Mouse (Mus musculus): ENCODE measurements at regions not wholly inside any gene's neighbourhood (a gene's known extent, or its start where the extent isn't known, plus 50 kb on each side); places are given as distances from the start of the nearest gene placed in this dataset.

GRCm38 (mm10) chr1:169367772-169368501 lies 163.3 kb downstream of the Nuf2 start:
- no peak for TF ChIP-seq CTCF (IDR thresholded peaks at IDR 0.05 in 2 of 3, conservative IDR thresholded peaks at IDR 0.05 in 1 of 3; ENCODE audit: control insufficient read depth in 1 of 3, insufficient read depth in 1 of 3, low read depth in 2 of 3, low read length in 3 of 3, poor library complexity in 1 of 3, severe bottlenecking in 1 of 3)
- TF ChIP-seq GATA1 (IDR thresholded peaks at IDR 0.05; ENCODE audit: low read depth, low read length): no peak
- no peak for TF ChIP-seq MEF2A (IDR thresholded peaks at IDR 0.05; ENCODE audit: extremely low read depth, insufficient replicate concordance, low read depth, low read length, poor library complexity, severe bottlenecking)
- no peak for TF ChIP-seq E2F4 (IDR thresholded peaks at IDR 0.05; ENCODE audit: borderline replicate concordance, low read depth, low read length)
- TF ChIP-seq MAZ (IDR thresholded peaks at IDR 0.05; ENCODE audit: low read depth, low read length): no peak
- no peak for TF ChIP-seq MYC (IDR thresholded peaks at IDR 0.05; ENCODE audit: low read depth, low read length)
- TF ChIP-seq ZC3H11A (IDR thresholded peaks at IDR 0.05; ENCODE audit: low read depth, low read length): no peak
- no peak for TF ChIP-seq POLR2AphosphoS5 (IDR thresholded peaks at IDR 0.05; ENCODE audit: borderline replicate concordance, low read depth, low read length)
- TF ChIP-seq USF1 (IDR thresholded peaks at IDR 0.05; ENCODE audit: low read depth, low read length): no peak

All from MEL (cell line).